Mouse (Mus musculus) cerebellum, adult 2 months (tissue): ENCODE measurements around the gene Clip4. TPM values are rescaled to one million over a fixed set of nuclear protein-coding genes. Genes with fewer than 3 reads are reported as not detected.

Experiments
- DNase-seq, 2 experiments: peaks; one replicate each; pipeline ENCODE4 v3.0.0; 2021
- H3K27ac ChIP-seq: fragments of 200-500 bp; 2 replicates; pipeline ENCODE4 v1.5.1; 2012; ENCODE audit warnings: low read length, control low read depth, inconsistent platforms; ENCODE audit not compliant: insufficient read depth
- H3K27me3 ChIP-seq: fragments of 200-500 bp; 2 replicates; pipeline ENCODE4 v1.6.1; 2012; ENCODE audit warnings: inconsistent platforms, mild to moderate bottlenecking, low read length, moderate library complexity; ENCODE audit not compliant: control insufficient read depth, insufficient read depth
- H3K4me1 ChIP-seq: fragments of 200-500 bp; 2 replicates; pipeline ENCODE4 v1.6.1; 2011; ENCODE audit warnings: low read length; ENCODE audit not compliant: control insufficient read depth, insufficient read depth
- H3K4me3 ChIP-seq: fragments of 200-500 bp; replicated peaks from 2 replicates; pipeline ENCODE3; 2011; ENCODE audit warnings: mild to moderate bottlenecking, low read depth, low read length, control low read depth; ENCODE audit not compliant: insufficient read depth
- CTCF ChIP-seq: fragments of 200-500 bp; IDR thresholded peaks from 2 replicates; pipeline ENCODE4 v1.5.1; 2011; ENCODE audit warnings: low read depth, mild to moderate bottlenecking, control low read depth, low read length, moderate library complexity, borderline replicate concordance; ENCODE audit not compliant: insufficient read depth
- POLR2A ChIP-seq: fragments of 200-500 bp; IDR thresholded peaks from 2 replicates; pipeline ENCODE4 v1.6.1; 2011; ENCODE audit warnings: low read length, control low read depth, borderline replicate concordance; ENCODE audit not compliant: insufficient read depth
- WGBS: fragments of 180-500 bp; shearing (Covaris S2); methylation state at CpG from one replicate; pipeline ENCODE4 v1.1.7; 2018; 5-methylcytosine and 5-hydroxymethylcytosine counted together
- polyA plus RNA-seq: library from polyadenylated mRNA; depleted of rRNA; stranded (reverse); fragments of >200 nt; gene quantifications from 2 replicates; pipeline ENCODE4 v1.2.3, GENCODE M21; 2012

Gene Clip4
- polyA plus RNA-seq, 1 experiment = 42.9 TPM

DNA sequence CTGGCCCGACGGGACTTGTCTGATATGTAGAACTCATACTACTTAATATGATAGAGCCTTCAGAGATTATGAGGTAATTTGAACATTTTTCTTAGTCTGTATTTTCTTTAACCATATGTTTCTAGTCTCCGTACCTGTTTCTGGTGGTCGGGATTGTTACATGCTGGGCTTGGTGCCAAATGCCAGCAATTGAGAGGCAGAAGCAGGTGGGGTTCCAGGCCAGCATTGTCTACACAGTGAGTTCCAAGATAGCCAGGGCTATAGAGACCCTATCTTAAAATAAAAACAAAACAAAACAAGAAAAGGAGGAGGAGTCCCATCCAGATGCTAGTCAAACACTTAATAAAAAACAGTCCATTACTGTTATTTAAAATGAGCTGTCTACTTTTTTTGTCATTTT, 23.3 kb downstream of the Clip4 start:
- DNase-seq = no peak
- H3K4me3 ChIP-seq = no peak overlapping the region
- no peak overlapping the region for H3K27ac ChIP-seq
- no peaks in the 10 kb centered on the region; the same call in 1 of the 2 replicates for H3K27me3 ChIP-seq
- 77% methylated on average over 4 of the region's 4 CpGs for WGBS
- no peak for TF ChIP-seq POLR2A
- TF ChIP-seq CTCF = no peak
- no peaks in the 10 kb centered on the region for H3K4me1 ChIP-seq

DNA sequence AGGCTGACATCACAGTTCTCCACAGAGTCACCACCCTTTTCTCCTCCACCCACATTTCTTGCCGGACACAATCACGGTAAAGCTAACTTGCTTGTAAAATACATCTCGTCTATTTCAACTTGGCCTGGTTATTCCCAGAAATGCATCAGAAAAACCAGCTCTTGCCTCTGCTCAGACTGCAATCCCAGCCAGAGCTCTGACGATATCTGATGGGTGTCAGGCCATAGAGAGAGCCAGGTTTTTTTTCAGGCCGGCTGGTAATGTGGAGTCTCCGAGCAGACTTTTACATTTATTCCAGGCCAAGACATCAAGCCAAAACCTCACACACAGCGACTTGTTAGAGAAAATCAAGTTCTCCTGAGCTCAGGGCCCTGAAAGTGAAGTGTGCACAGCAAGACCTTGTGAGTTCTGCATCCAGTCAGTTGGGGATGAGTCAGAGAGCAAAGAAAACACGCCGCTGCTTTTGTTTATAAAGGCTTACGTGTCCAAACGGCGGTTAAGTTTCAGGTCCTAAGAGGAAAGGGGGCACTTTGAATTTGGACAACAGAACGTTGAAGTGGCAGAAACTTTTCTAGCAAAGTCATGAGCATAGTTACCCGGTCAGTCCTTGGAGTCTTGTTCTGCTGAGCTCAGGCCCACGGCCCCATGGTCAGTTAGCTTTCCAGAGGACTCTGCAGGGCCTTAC, 27.4 kb downstream of the Clip4 start:
- no peaks in the 10 kb centered on the region for H3K4me1 ChIP-seq
- TF ChIP-seq CTCF (no peak), POLR2A (no peak)
- no peak overlapping the region for H3K27ac ChIP-seq
- WGBS = 78% methylated on average over 15 of the region's 15 CpGs
- DNase-seq = no peak
- H3K4me3 ChIP-seq = no peak overlapping the region
- H3K27me3 ChIP-seq = no peaks in the 10 kb centered on the region; the same call in 1 of the 2 replicates

DNA sequence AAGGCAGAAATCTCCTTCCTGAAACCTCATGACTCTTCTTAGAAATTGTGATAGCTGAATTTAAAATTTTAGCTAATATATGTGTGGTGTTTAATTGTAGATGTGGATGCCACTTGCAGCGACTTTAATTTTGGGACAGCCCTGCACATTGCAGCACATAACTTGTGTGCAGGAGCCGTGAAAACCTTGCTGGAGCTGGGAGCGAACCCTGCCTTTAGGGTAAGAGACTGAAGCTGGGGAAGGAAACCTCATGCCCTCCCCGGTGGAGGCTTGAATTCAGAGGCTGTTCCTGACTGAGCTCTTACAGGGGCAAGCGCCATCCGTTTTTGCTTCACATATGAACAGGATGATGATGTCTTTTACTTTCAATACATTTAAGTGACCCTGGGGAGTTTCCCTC, 35.2 kb downstream of the Clip4 start:
- DNase-seq = no peak
- no peaks in the 10 kb centered on the region for H3K4me1 ChIP-seq
- H3K27ac ChIP-seq = no peak overlapping the region
- no peaks in the 10 kb centered on the region for H3K27me3 ChIP-seq
- no peak for TF ChIP-seq POLR2A
- no peak for TF ChIP-seq CTCF
- 90% methylated on average over 6 of the region's 6 CpGs for WGBS
- H3K4me3 ChIP-seq = no peak overlapping the region

DNA sequence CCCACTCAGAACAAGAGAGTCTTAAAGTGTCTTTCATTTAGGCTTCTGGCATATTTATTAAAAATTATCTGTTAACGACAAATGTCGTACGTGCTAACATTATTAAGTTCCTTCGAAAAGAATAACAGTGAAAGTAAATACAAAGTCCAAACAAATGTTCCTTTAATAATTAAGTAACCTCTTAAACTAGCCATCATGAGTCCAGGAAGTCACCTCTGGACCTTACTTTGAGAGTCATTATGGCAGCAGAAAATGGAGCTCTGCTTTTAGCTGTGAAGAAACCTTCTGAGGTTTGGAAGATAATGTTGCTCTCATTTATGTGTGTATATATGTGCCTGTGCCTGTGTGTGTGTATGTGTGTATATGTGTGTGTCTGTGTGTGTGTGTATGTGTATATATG, 35.6 kb downstream of the Clip4 start:
- 98% methylated on average over 4 of the region's 4 CpGs for WGBS
- no peak for DNase-seq
- H3K4me1 ChIP-seq = no peaks in the 10 kb centered on the region
- no peak overlapping the region for H3K27ac ChIP-seq
- no peak overlapping the region for H3K4me3 ChIP-seq
- TF ChIP-seq POLR2A (no peak), CTCF (no peak)
- H3K27me3 ChIP-seq = no peaks in the 10 kb centered on the region

DNA sequence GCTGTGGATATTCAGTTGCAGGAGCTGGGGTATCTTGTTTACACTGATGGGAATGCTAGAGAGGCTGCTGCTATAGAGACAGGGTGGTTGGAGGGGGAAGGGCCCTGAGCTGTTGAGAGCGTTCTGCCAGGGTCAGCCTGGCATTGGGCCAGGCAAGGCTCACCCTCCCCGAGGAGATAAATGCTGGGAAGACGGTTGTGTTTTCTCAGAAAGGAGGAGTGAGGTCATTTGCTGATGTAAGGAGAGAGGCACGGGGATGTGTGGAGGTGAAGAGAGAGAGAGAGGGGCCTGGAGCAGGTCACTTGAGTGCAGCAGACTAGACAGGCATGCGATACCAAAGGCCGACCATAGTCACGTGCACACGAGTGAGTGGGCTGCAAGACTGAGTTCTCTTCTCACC, 42.8 kb downstream of the Clip4 start:
- Histone ChIP-seq H3K27ac (no peak overlapping the region), H3K4me3 (no peak overlapping the region), H3K4me1 (peaks cover 8% of the 10 kb centered on the region), H3K27me3 (no peaks in the 10 kb centered on the region; the same call in 1 of the 2 replicates)
- DNase-seq = no peak
- WGBS = 22% methylated on average over 8 of the region's 8 CpGs
- TF ChIP-seq CTCF (no peak), POLR2A (no peak)

DNA sequence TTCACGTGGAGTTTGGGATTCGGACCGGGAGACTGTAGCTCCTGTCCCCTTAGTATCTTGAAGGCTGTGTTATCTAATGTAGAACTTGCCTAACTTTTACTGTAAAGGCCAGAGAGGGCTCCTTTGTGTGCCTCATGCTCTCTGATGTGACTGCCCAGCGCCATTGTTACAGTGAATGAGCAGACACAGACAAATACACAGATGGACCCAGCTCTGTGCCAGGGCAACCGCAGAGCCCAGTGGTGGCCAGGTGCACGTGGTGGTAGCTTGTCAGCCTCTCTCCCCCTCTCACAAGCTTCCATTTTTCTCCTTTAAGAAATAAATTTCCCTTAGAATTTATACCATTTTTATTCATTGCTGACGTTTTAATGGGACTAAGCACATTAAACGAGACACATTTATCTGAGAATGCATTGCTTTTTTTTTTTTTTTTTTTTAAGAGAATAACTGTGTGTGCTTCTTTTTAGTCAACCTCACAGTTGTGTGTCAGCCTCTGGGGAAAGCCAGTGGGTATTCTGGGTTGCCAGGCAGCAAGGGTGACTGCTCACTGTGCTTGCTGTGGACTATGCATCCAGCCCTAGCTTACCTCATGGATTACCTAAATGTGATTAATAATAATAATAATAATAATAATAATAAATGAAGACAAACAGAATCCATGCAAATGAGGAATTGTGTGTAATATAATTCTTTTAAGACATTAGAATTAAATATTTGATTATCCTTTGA, 48.0 kb downstream of the Clip4 start:
- Histone ChIP-seq H3K4me3 (no peak overlapping the region), H3K27ac (no peak overlapping the region), H3K4me1 (peaks cover 5% of the 10 kb centered on the region), H3K27me3 (no peaks in the 10 kb centered on the region)
- 35% methylated on average over 8 of the region's 8 CpGs for WGBS
- TF ChIP-seq POLR2A (no peak), CTCF (no peak)
- peak in 1 of 2 experiments; percentile 15 for DNase-seq

DNA sequence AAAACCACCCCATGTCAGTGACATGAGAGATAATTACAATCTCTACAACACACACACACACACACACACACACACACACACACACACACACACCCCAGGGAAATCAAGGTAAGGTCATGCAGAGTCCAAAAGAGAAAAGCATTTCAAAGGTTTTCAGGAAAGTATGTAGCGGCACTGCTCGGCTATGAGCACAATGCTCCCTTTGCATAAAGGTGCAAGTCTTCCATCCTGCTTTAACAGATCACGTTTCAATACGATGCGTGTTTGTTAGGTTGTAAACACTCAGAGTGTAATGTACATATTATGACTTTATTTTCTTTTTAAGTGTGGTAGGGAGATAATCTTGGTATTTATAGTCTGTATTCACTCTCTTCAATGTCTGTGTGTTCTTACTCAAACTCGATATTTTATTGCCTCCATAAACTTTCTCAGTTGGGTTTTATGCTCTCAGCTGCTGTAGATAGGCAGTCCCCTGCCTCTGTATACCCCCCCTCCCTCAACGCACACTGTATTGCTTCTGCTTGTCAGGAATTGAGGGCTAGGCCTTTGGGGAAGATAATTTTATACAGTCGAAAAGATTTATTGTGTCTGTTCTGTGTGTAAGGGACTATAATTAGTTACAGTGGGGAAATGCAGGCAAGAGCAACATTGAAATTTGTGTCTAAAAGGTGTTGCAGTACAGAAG, 55.5 kb downstream of the Clip4 start:
- H3K4me1 ChIP-seq = no peaks in the 10 kb centered on the region
- no peak overlapping the region for H3K27ac ChIP-seq
- H3K4me3 ChIP-seq = no peak overlapping the region
- WGBS = 94% methylated on average over 8 of the region's 8 CpGs
- no peak for TF ChIP-seq CTCF
- no peak for TF ChIP-seq POLR2A
- H3K27me3 ChIP-seq = no peaks in the 10 kb centered on the region
- no peak for DNase-seq

DNA sequence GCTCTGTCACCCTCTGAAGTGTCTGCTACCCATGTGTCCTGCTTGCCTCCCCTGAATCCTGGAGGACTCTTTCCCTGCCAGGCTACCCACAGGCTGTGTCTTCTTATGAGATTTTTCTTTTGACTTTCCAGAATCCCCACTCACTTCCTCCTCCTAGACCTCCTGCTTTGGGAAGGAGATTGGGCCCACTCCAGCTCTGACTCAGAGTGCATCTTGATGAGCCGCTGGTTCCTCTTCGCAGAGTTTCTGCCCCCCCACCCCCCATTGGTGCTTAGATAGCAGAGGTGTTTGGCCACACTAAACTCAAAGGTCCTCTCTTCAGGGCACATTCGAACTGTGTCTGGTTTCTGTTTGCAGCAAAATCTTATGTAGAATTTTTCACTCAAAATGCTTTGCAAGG, 58.3 kb downstream of the Clip4 start:
- Histone ChIP-seq H3K27me3 (no peaks in the 10 kb centered on the region), H3K27ac (no peak overlapping the region), H3K4me3 (no peak overlapping the region), H3K4me1 (no peaks in the 10 kb centered on the region)
- DNase-seq = no peak
- WGBS = 79% methylated on average over 3 of the region's 3 CpGs
- no peak for TF ChIP-seq CTCF
- TF ChIP-seq POLR2A = no peak
